Mouse (Mus musculus): Measurements from ENCODE around the gene Sh3glb1. TPM values are rescaled to one million over a fixed set of nuclear protein-coding genes. Genes with fewer than 3 reads are reported as not detected.

The Sh3glb1 gene
- polyA plus RNA-seq, 1 experiment from 2014 or later: 95.6 TPM

Other genes starting within 250 kb of the Sh3glb1 start
- 23.3 and 26.2 TPM in 2 replicates for gene Hs2st1, start 150.2 kb downstream of the Sh3glb1 start, polyA plus RNA-seq (2015; fragmentation: Nextera tagmentation; extraction: Ambion mirVana)
- 560 and 579 TPM in 2 replicates for gene Selenof, start 150.0 kb downstream of the Sh3glb1 start, polyA plus RNA-seq (2015; fragmentation: Nextera tagmentation; extraction: Ambion mirVana)
- gene Clca3a1, start 40.6 kb upstream of the Sh3glb1 start, polyA plus RNA-seq (2015; fragmentation: Nextera tagmentation; extraction: Ambion mirVana): 0.12 and 0.24 TPM in 2 replicates
- 0.08 TPM in 1 of 2 replicates, not detected in the other for gene Clca3a2, start 99.2 kb upstream of the Sh3glb1 start, polyA plus RNA-seq (2015; fragmentation: Nextera tagmentation; extraction: Ambion mirVana)
- gene Clca3b, start 129.0 kb upstream of the Sh3glb1 start, polyA plus RNA-seq (2015; fragmentation: Nextera tagmentation; extraction: Ambion mirVana): not detected in 2 replicates
- gene Clca4b, start 212.2 kb upstream of the Sh3glb1 start, polyA plus RNA-seq (2015; fragmentation: Nextera tagmentation; extraction: Ambion mirVana): not detected in 2 replicates